Mouse (Mus musculus): Measurements from ENCODE around the gene Aurkaip1.

DNA sequence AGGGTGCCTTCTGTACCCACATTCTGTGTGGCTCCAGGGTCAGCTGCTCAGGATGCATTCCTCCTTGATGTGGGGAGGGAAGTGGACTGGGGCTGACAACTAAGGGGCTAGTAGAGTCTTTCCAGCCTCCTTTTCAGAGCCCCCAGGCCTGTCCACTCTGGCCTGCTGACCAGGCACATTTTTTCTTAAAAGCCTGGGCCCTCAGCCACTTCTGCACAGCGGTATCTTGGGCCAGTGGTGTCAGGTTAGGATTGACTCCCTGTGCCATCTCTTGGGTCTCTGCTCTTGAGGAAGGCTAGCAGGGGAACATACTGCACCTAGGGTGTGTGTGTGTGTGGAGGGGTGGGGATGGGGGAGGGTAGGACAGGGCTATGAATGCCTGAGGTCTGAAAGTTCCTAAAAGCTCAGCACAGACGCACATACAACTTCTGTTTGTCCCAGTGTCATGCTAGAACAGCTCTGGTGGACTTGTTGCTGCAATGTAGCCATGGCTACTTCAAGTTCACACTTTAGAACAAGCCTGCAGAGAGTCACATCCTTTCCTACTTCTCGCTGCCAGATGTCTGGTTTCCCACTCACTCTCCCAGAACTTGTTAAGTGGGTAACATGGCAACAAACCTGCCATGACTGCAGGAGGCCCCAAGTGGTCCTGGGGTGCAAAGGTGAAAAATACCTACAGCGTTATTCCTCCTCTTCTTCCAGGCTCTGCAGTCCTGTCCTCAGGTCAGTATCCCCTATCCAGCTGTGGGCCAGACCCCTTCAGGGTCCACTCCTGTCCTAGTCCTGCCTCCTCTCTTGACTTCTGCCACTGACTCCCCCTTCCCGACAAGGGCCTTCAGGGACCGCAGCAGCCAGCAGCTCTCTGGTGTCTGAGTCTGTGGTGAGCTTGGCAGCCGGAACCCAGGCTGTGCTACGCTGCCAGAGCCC is 9.3 kb downstream of the Aurkaip1 start:
- TF ChIP-seq POLR2A (IDR thresholded peaks at IDR 0.05; ENCODE audit: insufficient read depth, low read depth, low read length) = no peak
- no peak for TF ChIP-seq CTCF (IDR thresholded peaks at IDR 0.05)
